Mouse (Mus musculus) intestine, embryonic 14.5 days (tissue): ENCODE measurements around the gene Apol11b. TPM values are rescaled to one million over a fixed set of nuclear protein-coding genes. Genes with fewer than 3 reads are reported as not detected.

Source experiments
- ATAC-seq: fragments of 200-750 bp; cut with Nextera tagmentation; replicated peaks from 2 replicates; pipeline ENCODE4 v1.8.0; 2017; ENCODE audit warnings: low read depth, moderate number of reproducible peaks, moderate TSS enrichment, moderate library complexity; ENCODE audit not compliant: low FRiP score, low TSS enrichment
- DNase-seq: peaks from one replicate; pipeline ENCODE4 v3.0.0-alpha.2; 2018; ENCODE audit warnings: low spot score
- H3K27ac ChIP-seq: fragments of 300-500 bp; sonication (generic); 2 replicates; pipeline ENCODE4 v1.5.1; 2014; ENCODE audit warnings: low read depth, mild to moderate bottlenecking, control low read depth
- H3K27me3 ChIP-seq: fragments of 300-500 bp; sonication (generic); replicated peaks from 2 replicates; pipeline ENCODE4 v1.6.1; 2014; ENCODE audit warnings: low read length, control low read depth; ENCODE audit not compliant: control insufficient read depth, insufficient read depth
- H3K36me3 ChIP-seq: fragments of 300-500 bp; sonication (generic); 2 replicates; pipeline ENCODE4 v1.6.1; 2014; ENCODE audit warnings: low read length, control low read depth; ENCODE audit not compliant: control insufficient read depth, insufficient read depth
- H3K4me1 ChIP-seq: fragments of 300-500 bp; sonication (generic); replicated peaks from 2 replicates; pipeline ENCODE4 v1.6.1; 2014; ENCODE audit warnings: low read length, control low read depth, mixed read lengths; ENCODE audit not compliant: control insufficient read depth, insufficient read depth
- H3K4me2 ChIP-seq: fragments of 300-500 bp; sonication (generic); 2 replicates; pipeline ENCODE4 v1.6.1; 2014; ENCODE audit warnings: low read length
- H3K4me3 ChIP-seq: fragments of 300-500 bp; sonication (generic); 2 replicates; pipeline ENCODE4 v1.5.1; 2014; ENCODE audit warnings: low read depth, low read length, control low read depth, mixed read lengths
- H3K9ac ChIP-seq: fragments of 300-500 bp; sonication (generic); 2 replicates; pipeline ENCODE4 v1.6.1; 2014; ENCODE audit warnings: mild to moderate bottlenecking, low read length
- H3K9me3 ChIP-seq: fragments of 300-500 bp; sonication (generic); 2 replicates; pipeline ENCODE4 v1.6.1; 2016; ENCODE audit warnings: low read length, control low read depth; ENCODE audit not compliant: control insufficient read depth
- polyA plus RNA-seq: library from polyadenylated mRNA; unstranded; fragments of >200 nt; fragmentation: Nextera tagmentation; extraction: Ambion mirVana; gene quantifications from 2 replicates; pipeline ENCODE4 v1.2.1, GENCODE M21; 2014

Gene Apol11b
- polyA plus RNA-seq, 1 experiment from 2014 or later, result not detected

DNA sequence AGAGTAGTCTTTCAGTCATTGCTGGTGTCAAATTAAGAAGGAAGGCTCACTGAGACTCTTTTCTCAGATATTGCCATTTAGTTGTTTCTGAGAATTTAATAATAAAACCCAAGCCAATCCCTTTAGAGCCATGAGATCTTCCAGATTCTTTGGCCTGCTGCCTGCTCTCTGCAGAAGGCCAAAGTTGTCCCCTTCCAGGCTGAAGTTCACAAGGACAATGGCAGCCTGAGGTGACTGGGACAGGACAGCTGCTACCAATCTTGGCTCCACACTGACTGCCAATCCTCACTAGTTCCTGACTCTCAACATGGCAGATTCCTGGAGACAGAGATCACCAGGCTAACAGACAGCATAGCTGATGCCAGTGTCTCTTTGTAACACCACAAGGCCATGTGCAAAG, 56.1 kb downstream of the Apol11b start:
- H3K27me3 ChIP-seq, result no peaks in the 10 kb centered on the region
- peaks cover 7% of the 10 kb centered on the region; the same call in 1 of the 2 replicates for H3K9me3 ChIP-seq
- no peaks in the 10 kb centered on the region for H3K4me1 ChIP-seq
- no peak for ATAC-seq
- H3K4me2 ChIP-seq, result no peak overlapping the region
- no peak for DNase-seq
- H3K27ac ChIP-seq, result no peak overlapping the region
- H3K36me3 ChIP-seq, result no peaks in the 10 kb centered on the region
- H3K9ac ChIP-seq, result no peak overlapping the region
- H3K4me3 ChIP-seq, result no peak overlapping the region

Other genes with a start within 250 kb of the Apol11b start
- 8.9 and 9.7 TPM in 2 replicates for gene Apol7a, start 244.2 kb downstream of the Apol11b start, polyA plus RNA-seq
- 0.26 and 0.43 TPM in 2 replicates for gene Apol9a, start 232.2 kb downstream of the Apol11b start, polyA plus RNA-seq
- 0.43 TPM in 1 of 2 replicates, not detected in the other for gene Apol7b, start 195.8 kb downstream of the Apol11b start, polyA plus RNA-seq
- gene Apol10a, start 166.2 kb downstream of the Apol11b start, polyA plus RNA-seq, result 0.09 TPM in 1 of 2 replicates, not detected in the other
- not detected in 2 replicates for gene Apol11a, start 135.0 kb downstream of the Apol11b start, polyA plus RNA-seq
- gene Apol7c, start 110.0 kb downstream of the Apol11b start, polyA plus RNA-seq, result 1.5 and 1.9 TPM in 2 replicates
- gene 1700025B11Rik, start 81.4 kb downstream of the Apol11b start, polyA plus RNA-seq, result not detected in 2 replicates
- 0.15 and 0.31 TPM in 2 replicates for gene Apol10b, start 47.2 kb downstream of the Apol11b start, polyA plus RNA-seq
- gene Gm36245, start 44.0 kb downstream of the Apol11b start, polyA plus RNA-seq, result not detected in 2 replicates
- gene Apol7e, start 55.6 kb upstream of the Apol11b start, polyA plus RNA-seq, result 0.15 and 0.46 TPM in 2 replicates
- gene Apol9b, start 85.8 kb upstream of the Apol11b start, polyA plus RNA-seq, result 0.26 and 0.32 TPM in 2 replicates
- not detected in 2 replicates for gene Apol8, start 113.7 kb upstream of the Apol11b start, polyA plus RNA-seq
- 67.9 and 72.2 TPM in 2 replicates for gene Myh9, start 198.9 kb upstream of the Apol11b start, polyA plus RNA-seq